Mouse (Mus musculus) forebrain, embryonic 16.5 days (tissue): ENCODE data around the gene Gmnc. TPM values are rescaled to one million over a fixed set of nuclear protein-coding genes. Genes with fewer than 3 reads are reported as not detected.

Source experiments
- ATAC-seq: fragments of 200-750 bp; cut with Nextera tagmentation; 2 replicates; pipeline ENCODE4 v1.8.0; 2017; ENCODE audit warnings: mild to moderate bottlenecking, moderate library complexity
- H3K27ac ChIP-seq: fragments of 300-500 bp; sonication (generic); 2 replicates; pipeline ENCODE4 v1.5.1; 2014; ENCODE audit warnings: low read length, control low read depth
- H3K27me3 ChIP-seq: fragments of 300-500 bp; sonication (generic); replicated peaks from 2 replicates; pipeline ENCODE4 v1.6.1; 2014; ENCODE audit warnings: low read length; ENCODE audit not compliant: control insufficient read depth, insufficient read depth
- H3K36me3 ChIP-seq: fragments of 300-500 bp; sonication (generic); 2 replicates; pipeline ENCODE4 v1.6.1; 2014; ENCODE audit not compliant: control insufficient read depth, insufficient read depth
- H3K4me1 ChIP-seq: fragments of 300-500 bp; sonication (generic); replicated peaks from 2 replicates; pipeline ENCODE4 v1.6.1; 2014; ENCODE audit warnings: low read length; ENCODE audit not compliant: control insufficient read depth, insufficient read depth
- H3K4me2 ChIP-seq: fragments of 300-500 bp; sonication (generic); 2 replicates; pipeline ENCODE4 v1.6.1; 2014; ENCODE audit warnings: mild to moderate bottlenecking, low read length, control low read depth
- H3K4me3 ChIP-seq: fragments of 300-500 bp; sonication (generic); replicated peaks from 2 replicates; pipeline ENCODE4 v1.5.1; 2014; ENCODE audit warnings: mild to moderate bottlenecking, low read length, control low read depth
- H3K9ac ChIP-seq: fragments of 300-500 bp; sonication (generic); replicated peaks from 2 replicates; pipeline ENCODE4 v1.6.1; 2014; ENCODE audit warnings: low read depth, low read length, control low read depth
- H3K9me3 ChIP-seq: fragments of 300-500 bp; sonication (generic); 2 replicates; pipeline ENCODE4 v1.6.1; 2016; ENCODE audit warnings: low read length; ENCODE audit not compliant: control insufficient read depth
- WGBS: fragments of 180-500 bp; shearing (Covaris S2); extraction: QIAGEN DNeasy Blood & Tissue Kit; methylation state at CpG from one replicate; pipeline ENCODE4 v1.1.7; 2014; 5-methylcytosine and 5-hydroxymethylcytosine counted together
- polyA plus RNA-seq: library from polyadenylated mRNA; unstranded; fragments of >200 nt; fragmentation: Nextera tagmentation; extraction: Ambion mirVana; gene quantifications from 2 replicates; pipeline ENCODE4 v1.2.1, GENCODE M21; 2015

The Gmnc gene
- polyA plus RNA-seq, 1 experiment from 2014 or later = 0.14 TPM

DNA sequence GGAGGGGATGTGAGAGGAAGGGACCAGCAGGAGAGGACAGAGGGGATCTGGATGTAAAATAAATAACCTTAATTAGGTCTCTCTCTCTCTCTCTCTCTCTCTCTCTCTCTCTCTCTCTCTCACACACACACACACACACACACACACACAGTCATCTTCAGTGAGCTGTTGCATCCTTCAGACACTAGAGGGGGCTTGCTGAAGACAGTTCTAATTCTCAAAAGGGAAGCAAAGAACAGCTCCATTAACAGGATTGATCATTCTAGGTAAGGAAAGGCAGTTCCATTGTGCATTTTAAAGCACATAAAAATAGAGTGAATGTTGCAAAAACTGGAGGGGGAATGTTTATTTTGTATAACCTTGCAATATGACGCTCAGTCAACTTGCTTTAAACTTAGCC, 5.7 kb downstream of the Gmnc start:
- no peaks in the 10 kb centered on the region for H3K9me3 ChIP-seq
- ATAC-seq = no peak
- H3K9ac ChIP-seq = no peak overlapping the region
- peaks cover 5% of the 10 kb centered on the region; the same call in 1 of the 2 replicates for H3K4me1 ChIP-seq
- no peaks in the 10 kb centered on the region for H3K27me3 ChIP-seq
- no peak overlapping the region for H3K4me3 ChIP-seq
- 76% methylated on average over 1 of the region's 1 CpGs for WGBS
- no peak overlapping the region for H3K4me2 ChIP-seq
- H3K27ac ChIP-seq = no peak overlapping the region
- H3K36me3 ChIP-seq = no peaks in the 10 kb centered on the region

DNA sequence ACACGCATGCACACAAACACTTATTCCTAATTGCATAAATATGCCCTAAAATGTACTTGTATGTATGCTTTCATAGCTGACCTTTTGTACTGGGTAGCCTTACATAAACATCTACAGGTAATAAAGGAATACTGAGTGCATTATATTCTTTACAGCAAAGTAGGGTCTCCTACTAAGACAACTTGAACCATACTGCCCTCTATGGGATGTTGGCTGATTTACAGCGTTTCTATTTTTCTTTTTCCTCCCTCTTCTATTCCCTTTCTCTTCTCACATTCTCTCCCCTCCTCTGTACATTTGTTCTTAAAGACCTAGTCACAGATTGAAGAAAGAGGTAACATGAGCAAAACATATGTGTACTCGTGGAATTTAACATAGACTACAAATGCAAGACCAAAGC, 9.3 kb downstream of the Gmnc start:
- no peaks in the 10 kb centered on the region for H3K9me3 ChIP-seq
- no peaks in the 10 kb centered on the region for H3K27me3 ChIP-seq
- H3K4me1 ChIP-seq = no peaks in the 10 kb centered on the region
- WGBS = 34% methylated on average over 3 of the region's 3 CpGs
- H3K4me3 ChIP-seq = no peak overlapping the region
- H3K9ac ChIP-seq = no peak overlapping the region
- H3K27ac ChIP-seq = no peak overlapping the region
- H3K4me2 ChIP-seq = no peak overlapping the region
- no peak for ATAC-seq
- no peaks in the 10 kb centered on the region for H3K36me3 ChIP-seq

DNA sequence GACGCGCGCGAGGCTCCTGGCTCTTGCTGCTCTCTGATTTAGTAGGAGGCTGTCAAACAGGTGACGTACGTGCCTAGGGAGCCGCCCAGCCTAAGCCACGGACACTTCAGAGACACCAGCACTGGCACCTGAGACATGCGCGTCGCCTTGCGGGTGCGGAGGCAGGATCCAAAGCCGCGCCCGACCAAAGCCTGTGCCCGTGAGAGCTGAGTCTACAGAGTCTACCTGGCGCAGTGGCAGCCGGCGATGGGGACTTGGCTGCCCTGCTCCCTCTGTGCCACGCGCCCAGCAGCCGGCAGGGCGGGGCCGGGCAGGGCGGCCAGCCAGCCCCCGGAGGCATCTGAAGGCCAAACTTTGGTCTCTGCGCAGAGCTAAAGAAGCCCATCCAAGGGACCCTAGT, 23.5 kb downstream of the Gmnc start:
- ATAC-seq = peak; percentile 78
- Histone ChIP-seq H3K4me2 (peak overlapping the region; percentile 76), H3K36me3 (no peaks in the 10 kb centered on the region), H3K27me3 (peaks cover 6% of the 10 kb centered on the region; the same call in 1 of the 2 replicates), H3K4me1 (peaks cover 5% of the 10 kb centered on the region), H3K4me3 (peak overlapping the region; percentile 44), H3K9me3 (no peaks in the 10 kb centered on the region), H3K27ac (no peak overlapping the region), H3K9ac (peak overlapping the region; percentile 50)
- under 1% methylated on average over 28 of the region's 28 CpGs for WGBS

DNA sequence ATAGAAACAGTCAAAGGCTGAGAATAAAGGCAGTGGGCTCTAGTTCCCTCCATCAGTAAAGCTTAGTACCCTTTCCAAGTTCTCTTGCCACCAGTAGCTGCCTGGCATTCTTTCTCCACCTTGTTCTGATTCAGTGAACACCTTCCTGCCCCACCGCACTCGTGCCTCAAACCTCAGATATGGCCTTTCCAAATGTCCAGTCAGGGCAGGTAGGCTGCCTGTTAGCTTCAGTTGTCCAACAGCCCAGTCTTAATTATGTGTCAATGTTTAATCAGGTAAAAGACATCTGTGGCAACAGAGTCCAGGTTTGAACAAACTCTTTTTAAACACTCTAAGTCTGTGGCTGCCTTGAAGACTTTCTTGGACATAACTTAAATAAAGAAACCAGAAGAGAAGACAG, 24.6 kb downstream of the Gmnc start:
- H3K27ac ChIP-seq = no peak overlapping the region
- no peaks in the 10 kb centered on the region for H3K9me3 ChIP-seq
- H3K4me3 ChIP-seq = no peak overlapping the region
- no peak for ATAC-seq
- H3K27me3 ChIP-seq = peaks cover 6% of the 10 kb centered on the region; the same call in 1 of the 2 replicates
- 87% methylated on average over 2 of the region's 2 CpGs for WGBS
- H3K4me2 ChIP-seq = no peak overlapping the region
- no peak overlapping the region for H3K9ac ChIP-seq
- H3K36me3 ChIP-seq = no peaks in the 10 kb centered on the region
- peaks cover 5% of the 10 kb centered on the region for H3K4me1 ChIP-seq

DNA sequence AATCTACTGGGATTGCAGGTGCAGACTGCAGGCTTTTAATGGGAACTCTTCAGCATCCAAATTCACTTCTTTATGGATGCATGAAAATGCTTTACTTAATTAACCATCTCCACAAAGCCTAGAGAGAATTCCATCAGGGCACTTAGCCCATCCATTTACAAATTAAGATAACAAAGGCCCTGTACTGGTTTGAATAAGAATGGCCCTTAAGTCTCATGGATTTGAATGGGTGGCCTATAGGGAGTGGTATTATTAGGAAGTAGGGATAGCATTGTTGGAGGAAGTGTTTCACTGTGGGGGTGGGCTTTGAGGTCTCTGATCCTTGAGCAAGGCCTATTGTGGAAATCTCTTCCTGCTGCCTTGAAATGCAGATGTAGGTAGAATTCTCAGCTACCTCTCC, 29.5 kb downstream of the Gmnc start:
- ATAC-seq = no peak
- Histone ChIP-seq H3K27me3 (no peaks in the 10 kb centered on the region), H3K4me1 (no peaks in the 10 kb centered on the region), H3K4me2 (no peak overlapping the region), H3K27ac (no peak overlapping the region), H3K9me3 (no peaks in the 10 kb centered on the region), H3K9ac (no peak overlapping the region), H3K36me3 (no peaks in the 10 kb centered on the region), H3K4me3 (no peak overlapping the region)

DNA sequence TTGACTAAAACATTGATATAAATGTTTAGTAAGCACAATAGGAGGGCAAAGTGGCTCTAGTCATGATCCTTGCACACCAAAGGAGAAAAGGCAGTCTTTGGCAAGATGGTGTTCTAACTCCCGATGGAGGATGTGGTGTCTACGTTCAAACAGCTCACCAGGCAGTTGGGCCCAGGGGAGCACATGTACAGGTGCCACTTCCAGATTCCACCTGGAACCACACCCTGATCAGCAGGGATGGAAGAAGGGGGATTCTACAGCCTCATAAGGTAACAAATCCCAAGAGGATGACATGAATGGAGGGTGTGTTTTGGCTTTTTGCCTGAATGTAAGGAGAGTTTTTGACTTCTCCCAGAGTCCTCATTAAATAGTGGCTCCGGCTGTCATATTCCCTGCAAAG, 39.9 kb downstream of the Gmnc start:
- WGBS = 77% methylated on average over 3 of the region's 3 CpGs
- no peaks in the 10 kb centered on the region for H3K9me3 ChIP-seq
- H3K4me1 ChIP-seq = no peaks in the 10 kb centered on the region
- H3K4me2 ChIP-seq = no peak overlapping the region
- ATAC-seq = no peak
- no peaks in the 10 kb centered on the region for H3K27me3 ChIP-seq
- no peak overlapping the region for H3K9ac ChIP-seq
- H3K4me3 ChIP-seq = no peak overlapping the region
- no peaks in the 10 kb centered on the region for H3K36me3 ChIP-seq
- no peak overlapping the region for H3K27ac ChIP-seq

DNA sequence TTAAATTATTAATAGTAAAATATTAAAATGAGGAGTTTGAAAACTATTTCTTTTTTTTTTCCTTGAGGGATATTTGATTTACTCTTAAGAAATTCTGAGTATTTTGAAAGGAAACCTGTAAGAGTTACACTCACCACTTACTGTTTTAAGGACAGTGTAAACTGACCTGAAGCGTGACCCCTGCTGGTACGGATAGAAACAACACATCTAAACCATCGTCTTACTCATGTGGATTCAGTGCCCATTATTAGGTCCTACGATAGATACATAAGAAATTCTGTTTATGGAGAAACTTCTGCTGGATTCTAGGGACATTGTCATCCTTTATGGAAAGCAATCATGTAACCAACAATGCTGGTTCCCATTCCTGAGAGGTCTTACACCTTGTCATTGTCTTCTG, 41.2 kb downstream of the Gmnc start:
- no peak overlapping the region for H3K4me3 ChIP-seq
- no peaks in the 10 kb centered on the region for H3K27me3 ChIP-seq
- 65% methylated on average over 4 of the region's 4 CpGs for WGBS
- H3K4me2 ChIP-seq = no peak overlapping the region
- H3K4me1 ChIP-seq = no peaks in the 10 kb centered on the region
- H3K27ac ChIP-seq = no peak overlapping the region
- no peaks in the 10 kb centered on the region for H3K9me3 ChIP-seq
- no peak overlapping the region for H3K9ac ChIP-seq
- H3K36me3 ChIP-seq = no peaks in the 10 kb centered on the region
- no peak for ATAC-seq

DNA sequence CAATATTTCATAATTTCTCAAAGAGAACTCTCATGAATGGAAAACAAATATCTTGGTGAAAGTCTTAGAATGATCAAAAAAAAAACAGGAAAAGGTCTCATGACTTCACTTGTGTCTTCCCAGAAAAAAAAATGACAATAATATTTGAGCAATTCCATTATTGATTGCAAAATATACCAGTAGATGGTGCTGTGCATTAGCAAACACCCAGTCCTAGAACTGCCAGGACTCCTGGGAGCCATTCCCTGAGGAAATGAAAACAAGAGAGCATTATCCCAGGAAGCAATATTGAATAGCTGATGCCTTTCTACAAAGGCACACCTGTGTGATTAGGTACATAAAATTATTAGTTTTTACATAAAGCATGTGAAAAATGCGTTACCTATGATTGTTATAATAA, 87.5 kb downstream of the Gmnc start:
- ATAC-seq = no peak
- no peaks in the 10 kb centered on the region for H3K36me3 ChIP-seq
- 74% methylated on average over 1 of the region's 1 CpGs for WGBS
- H3K4me3 ChIP-seq = no peak overlapping the region
- H3K9me3 ChIP-seq = no peaks in the 10 kb centered on the region
- H3K4me1 ChIP-seq = no peaks in the 10 kb centered on the region
- no peak overlapping the region for H3K4me2 ChIP-seq
- H3K27ac ChIP-seq = no peak overlapping the region
- no peak overlapping the region for H3K9ac ChIP-seq
- no peaks in the 10 kb centered on the region for H3K27me3 ChIP-seq

DNA sequence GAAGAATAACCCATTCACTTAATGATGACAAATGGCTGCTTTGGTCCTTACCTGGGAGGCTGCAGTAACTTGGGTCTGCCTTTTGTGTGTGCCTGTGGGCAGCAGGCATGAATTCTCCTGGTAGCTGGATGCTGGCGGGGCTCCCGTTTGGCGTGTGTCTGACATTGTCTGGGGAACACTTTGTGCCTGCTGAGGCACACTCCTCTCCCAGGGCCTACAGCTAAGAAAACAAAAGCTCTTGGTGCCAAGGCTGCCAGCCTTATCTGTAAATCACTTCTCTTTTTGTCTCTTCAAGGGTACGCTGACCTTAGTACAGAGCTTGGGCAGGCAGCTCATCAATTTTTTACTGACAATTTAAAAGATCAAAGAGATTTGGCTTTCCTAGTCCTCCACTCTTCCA, 90.0 kb downstream of the Gmnc start:
- H3K9me3 ChIP-seq = no peaks in the 10 kb centered on the region
- no peak; the same call in 1 of the 2 replicates for ATAC-seq
- WGBS = 14% methylated on average over 4 of the region's 4 CpGs
- H3K9ac ChIP-seq = no peak overlapping the region
- H3K4me1 ChIP-seq = no peaks in the 10 kb centered on the region
- H3K4me2 ChIP-seq = no peak overlapping the region
- H3K27me3 ChIP-seq = no peaks in the 10 kb centered on the region
- no peaks in the 10 kb centered on the region for H3K36me3 ChIP-seq
- H3K27ac ChIP-seq = no peak overlapping the region
- no peak overlapping the region for H3K4me3 ChIP-seq

DNA sequence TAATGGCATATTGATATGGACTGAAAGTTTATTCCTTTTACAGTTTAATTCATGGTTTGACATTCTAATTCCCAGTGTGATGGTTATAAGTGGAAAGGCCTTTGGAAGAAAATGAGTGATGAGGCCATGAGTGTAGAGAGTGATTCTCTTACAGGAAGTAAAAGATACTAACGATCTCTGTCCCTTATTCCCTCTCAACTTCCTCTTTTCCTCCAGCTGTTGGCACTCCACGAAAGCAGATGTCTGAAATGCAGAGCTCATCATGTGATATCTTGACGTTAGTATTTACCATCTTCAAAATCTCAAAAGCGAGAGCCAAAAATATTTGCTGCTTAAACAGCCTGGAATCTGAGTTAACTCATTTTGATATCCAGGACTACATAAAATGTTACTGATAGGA, 105.1 kb downstream of the Gmnc start:
- Histone ChIP-seq H3K9me3 (no peaks in the 10 kb centered on the region), H3K36me3 (no peaks in the 10 kb centered on the region), H3K9ac (no peak overlapping the region), H3K4me2 (no peak overlapping the region), H3K4me3 (no peak overlapping the region), H3K4me1 (no peaks in the 10 kb centered on the region), H3K27ac (no peak overlapping the region), H3K27me3 (no peaks in the 10 kb centered on the region)
- WGBS = 86% methylated on average over 4 of the region's 4 CpGs
- no peak for ATAC-seq
